Mouse (Mus musculus): ENCODE results near the gene Ptpn14.

The Ptpn14 gene

DNA sequence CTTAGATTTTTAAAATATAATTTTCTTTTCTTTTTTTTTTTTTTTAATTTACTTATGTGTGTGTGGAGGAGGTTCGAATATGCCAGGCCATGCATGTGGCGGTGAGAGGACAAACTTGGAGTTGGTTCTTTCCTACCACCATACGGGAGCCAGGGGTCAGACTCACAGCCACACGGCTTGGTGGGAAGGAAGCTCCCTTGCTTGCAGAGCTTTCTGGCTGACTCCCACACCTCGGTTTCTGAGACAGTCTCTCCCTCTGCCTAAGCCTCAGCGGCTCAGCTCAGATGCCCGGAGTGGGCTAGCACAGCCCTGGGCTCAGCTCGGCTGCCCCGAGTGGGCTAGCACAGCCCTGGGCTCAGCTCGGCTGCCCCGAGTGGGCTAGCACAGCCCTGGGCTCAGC lies 10.5 kb upstream of the Ptpn14 start:
- DNase-seq (ENCODE audit: low read depth, low spot score) = no peak

DNA sequence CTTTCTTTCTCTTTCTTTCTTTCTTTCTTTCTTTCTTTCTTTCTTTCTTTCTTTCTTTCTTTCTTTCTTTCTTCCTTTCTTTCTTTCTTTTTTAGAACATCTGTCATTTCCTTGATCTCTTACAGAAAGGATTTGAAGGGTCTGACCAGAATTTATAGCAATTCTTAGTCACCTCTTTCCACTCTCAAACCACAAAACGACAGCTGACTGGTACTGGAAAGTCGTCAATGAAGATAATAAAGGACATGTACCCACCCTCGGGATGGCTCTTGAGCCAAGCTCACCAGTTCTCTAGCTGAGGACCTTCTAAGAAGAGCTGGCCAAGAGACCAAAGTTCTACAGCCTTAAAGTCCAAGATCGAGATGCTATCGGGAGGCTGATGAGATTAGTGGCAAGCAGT lies 9.5 kb upstream of the Ptpn14 start:
- DNase-seq (ENCODE audit: low read depth, low spot score) = no peak

DNA sequence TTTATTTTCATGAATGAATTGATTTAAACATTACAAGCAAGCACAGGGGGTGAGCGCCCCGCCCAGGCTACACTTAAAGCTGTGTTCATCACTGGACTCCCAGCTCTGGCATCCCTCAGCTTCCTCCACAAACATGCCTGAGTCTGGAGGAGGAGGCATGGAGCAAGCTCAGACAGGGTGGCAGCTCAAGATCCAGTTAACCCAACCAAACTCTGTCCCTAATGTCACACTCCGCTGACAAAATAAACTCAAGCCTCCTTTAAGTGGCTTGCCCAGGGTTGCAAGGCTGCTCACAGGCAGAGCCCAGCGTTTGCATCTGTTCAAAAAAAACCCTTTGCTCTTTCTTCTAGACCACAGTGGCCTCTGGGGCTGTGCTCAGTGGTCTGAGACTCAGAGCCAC lies 1.9 kb upstream of the Ptpn14 start:
- DNase-seq (ENCODE audit: low read depth, low spot score) = no peak

DNA sequence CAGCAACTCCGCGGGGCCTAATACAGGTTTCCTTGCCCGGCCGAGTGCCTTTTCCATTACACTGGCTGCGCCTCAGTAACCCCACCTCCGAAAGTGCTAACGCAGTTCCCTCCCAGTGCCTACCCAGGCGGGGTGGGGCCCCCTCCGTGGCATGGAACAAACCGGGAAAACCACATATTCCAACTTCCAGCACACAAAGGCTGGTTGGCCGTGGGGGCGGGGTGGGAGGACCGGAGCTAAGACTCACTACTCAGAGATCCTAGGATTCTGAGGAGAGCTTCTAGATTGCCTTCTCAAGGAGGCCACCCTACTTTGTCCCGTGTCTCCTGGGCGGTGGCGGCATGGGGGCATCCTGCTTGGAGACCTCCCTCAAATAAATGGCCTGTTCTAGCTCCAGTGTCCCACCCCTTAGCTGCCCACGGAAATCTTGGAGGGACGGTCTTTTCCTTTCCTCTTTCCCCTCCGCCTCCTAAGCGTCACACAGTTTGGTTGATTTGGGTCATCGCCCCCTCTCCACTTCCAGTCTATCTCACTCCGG lies 653 bp upstream of the Ptpn14 start:
- DNase-seq (ENCODE audit: low read depth, low spot score) = no peak

DNA sequence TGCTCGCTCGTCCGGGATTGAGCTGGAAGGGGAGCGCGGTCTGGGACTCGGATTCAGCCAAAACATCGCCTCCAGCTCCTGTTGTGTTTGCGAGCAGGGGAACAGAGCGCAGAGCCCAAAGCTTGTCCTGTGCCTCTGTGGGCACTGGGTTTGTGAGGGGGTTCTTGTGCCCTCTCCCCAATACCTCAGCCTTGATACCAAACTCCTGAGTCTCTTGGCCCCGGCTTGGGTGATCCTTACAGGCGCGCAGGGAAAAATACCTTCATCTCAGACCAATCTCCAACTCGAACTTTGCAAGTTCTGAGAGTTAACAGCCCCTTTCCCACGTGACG lies 682 bp downstream of the Ptpn14 start:
- DNase-seq (ENCODE audit: low read depth, low spot score) = no peak

DNA sequence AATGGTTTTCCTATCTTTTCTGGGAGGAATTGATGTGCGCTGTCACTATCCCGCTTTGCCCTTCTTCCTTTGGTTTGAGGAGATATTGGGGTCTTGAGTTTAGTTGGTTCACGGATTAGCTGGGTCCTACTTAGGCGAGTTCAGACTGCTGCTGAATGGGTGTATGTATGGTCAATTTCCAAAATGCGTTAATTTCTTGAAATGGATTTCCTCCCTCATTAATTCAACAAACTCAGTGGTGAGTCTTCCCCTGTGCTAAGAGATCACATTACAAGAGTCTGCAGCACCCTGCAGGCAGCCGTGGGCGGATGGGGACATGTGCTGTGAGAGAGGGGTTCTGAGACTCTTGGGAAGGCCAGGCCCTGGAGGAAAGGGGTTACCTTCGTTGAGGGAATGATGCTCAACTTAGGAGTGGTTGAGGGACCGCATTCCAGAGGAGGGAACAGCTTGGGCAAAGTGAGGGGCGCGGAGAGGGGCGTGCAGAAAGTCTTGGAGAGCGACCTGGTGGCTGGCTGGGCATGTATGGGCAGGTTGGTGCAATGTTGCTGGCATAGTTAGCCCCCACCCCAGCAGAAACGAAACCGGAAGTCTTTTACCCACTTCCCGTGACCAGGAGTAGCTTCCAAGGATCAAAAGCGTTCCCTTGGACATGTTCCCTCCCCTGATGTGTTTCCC lies 1.2 kb downstream of the Ptpn14 start:
- no peak for DNase-seq (ENCODE audit: low read depth, low spot score)

DNA sequence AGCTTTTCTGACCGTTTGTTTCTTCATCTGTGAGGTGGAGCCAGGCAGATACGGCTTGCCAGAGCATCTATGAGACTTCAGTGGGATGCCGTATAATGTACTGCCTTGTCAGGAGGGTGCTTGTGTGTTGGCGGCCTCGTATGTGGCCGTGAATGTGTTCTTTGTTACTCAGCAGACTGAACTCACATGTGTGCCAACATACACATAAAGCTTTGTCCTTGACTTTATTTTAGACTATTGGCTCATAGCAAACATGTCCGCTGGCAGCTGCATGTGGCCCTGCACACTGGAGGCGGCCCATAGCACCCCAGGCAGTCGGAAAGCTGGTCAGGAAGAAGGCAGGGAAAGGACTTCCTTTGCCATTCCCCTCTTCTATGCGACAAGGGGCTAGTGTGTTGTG lies 3.6 kb downstream of the Ptpn14 start:
- DNase-seq (ENCODE audit: low read depth, low spot score) = no peak

DNA sequence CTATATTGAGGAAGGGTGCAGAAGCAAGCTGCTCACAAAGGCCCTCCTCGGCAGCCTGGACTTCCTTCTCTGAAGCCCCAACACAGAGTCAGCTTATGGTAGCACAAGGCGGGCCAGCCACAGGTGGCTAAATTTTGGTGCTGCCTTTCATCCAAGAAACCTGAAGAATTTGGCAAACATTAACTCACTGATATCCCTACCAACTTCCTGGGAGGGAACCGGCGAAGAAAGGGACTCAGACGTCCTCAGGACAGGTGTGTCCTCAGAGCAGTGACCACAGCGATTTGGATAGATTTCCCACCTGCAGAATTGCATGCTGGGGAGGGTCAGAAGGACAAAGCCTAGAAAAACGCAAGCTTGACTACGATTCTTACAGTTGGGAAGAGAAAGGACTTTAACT lies 4.1 kb downstream of the Ptpn14 start:
- no peak for DNase-seq (ENCODE audit: low read depth, low spot score)

DNA sequence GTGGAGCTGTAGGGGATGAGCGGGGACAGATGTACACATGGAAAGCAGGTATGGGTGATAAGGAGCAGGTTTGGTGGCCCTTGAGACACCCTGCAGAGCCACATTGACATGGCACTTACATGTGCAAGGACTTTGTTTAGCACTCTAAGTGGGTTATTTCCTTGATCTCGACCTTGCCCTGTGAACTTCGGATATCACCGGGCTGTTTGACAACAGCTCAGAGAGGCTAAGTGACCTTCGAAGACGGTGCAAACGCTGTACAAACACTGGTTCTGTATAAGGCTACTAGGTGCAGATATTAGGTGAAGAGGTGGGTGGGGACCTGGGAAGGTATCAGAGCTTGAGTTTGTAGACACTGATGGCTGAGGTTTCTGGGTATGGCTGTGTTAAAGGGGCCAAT lies 12.0 kb downstream of the Ptpn14 start:
- no peak for DNase-seq (ENCODE audit: low read depth, low spot score)

DNA sequence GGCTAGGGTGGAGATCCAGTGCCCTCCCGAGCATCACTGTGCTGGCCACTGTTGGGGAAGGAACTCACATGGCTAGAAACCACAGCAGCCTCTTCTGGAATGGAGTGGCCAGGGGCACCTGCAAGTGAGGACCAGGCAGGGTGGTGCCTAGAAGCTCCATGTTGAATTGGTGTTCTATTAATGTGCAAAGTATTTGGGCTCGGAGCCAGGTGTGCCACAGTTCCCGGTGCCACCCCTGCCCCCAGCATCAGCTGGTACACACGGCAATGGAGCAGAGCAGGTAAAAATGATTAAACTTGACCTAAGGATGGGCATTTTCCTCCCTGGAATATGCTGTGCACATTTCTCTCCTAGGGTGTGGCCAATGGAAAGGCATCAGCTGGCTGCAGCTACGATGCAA lies 14.0 kb downstream of the Ptpn14 start:
- DNase-seq (ENCODE audit: low read depth, low spot score) = no peak

DNA sequence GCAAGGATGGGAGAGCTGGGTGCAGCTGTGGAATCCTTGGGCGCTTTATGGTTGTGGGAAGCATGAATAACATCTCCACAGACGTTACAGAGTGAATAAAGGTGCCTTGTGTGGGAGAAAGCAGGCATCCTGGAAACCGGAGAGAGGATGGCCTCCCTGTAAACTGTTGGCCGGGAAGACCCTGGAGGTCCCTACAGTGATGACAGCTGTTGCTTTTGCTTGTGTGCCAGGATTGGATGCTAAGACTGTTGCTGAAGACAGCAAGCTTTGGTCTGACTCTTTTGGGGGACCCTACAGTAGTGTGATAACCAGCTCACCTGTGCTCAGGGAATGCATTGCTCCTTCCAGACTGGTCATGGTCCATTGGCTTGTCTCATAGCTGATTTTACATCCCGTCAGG lies 15.1 kb downstream of the Ptpn14 start:
- DNase-seq (ENCODE audit: low read depth, low spot score) = no peak

DNA sequence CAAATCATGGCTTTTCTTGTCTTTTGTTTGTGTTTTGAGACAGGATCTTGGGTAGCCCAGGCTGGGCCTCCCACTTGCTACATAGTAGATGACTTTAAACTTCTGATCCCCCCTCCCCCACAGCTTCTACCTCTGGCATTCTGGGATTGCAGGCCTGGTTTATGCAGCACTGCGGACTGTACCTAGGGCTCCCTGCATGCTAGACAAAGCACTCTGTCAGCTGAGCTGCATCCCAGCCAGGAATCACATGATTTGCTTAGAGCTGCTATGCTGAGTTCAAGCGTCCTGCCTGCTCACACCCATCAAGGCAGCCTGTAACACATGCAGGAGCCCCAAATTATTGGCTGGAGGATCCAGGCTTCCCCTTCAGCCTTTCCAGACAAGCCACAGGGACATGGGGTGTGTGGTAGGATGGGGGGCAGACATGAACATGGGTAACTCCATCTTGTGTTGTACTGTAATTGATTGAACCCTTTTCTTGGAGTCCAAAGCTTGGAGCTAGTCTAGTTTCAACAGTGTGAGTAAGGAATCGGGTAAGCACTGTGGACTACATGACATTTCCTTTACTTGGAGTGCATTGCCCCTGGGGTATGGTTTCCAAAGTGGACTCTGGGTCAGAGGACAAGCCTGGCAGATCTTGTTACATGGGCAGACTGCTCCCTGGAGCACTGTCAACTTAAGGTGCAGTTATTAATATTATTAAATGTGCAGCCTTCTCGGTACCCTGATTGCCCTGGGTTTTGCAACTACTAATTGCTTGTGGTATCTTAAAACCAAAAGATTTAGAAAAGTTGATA lies 17.0 kb downstream of the Ptpn14 start:
- no peak for DNase-seq (ENCODE audit: low read depth, low spot score)

DNA sequence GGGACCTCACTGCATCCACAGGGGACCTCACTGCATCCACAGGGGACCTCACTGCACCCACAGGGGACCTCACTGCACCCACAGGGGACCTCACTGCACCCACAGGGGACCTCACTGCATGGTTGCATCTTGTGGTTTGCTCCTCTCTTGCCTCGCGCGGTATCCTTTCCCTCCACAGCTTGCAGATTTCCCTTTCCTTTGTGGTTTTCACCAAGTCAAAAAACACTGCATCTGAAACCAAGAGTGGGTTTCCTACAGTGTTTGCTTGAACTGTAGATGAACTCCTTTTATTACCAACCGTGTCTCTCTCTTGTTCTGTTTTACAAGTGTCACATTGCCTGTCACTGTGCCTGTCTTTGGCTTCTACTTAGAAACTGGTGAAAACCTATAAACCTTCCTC lies 18.5 kb downstream of the Ptpn14 start:
- DNase-seq (ENCODE audit: low read depth, low spot score) = no peak

DNA sequence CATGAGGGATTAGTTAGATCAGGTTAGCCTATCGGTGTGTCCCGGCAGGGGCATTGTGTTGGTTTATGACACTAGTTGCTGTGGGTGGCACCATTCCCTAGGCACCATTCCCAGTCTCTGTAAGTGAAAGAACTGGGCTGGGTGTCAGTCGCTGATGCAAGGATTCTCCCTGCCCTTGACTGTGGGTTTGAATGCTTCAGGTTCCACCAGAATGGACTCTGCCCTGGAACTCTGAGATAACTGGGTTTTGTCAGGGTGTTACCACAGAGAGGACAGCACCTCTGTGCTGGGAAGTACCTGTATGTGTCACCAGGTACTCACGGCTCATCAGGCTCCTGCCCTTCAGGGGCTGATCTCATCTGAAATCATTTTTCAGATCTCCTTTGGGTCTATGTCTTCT lies 21.7 kb downstream of the Ptpn14 start:
- DNase-seq (ENCODE audit: low read depth, low spot score) = no peak

DNA sequence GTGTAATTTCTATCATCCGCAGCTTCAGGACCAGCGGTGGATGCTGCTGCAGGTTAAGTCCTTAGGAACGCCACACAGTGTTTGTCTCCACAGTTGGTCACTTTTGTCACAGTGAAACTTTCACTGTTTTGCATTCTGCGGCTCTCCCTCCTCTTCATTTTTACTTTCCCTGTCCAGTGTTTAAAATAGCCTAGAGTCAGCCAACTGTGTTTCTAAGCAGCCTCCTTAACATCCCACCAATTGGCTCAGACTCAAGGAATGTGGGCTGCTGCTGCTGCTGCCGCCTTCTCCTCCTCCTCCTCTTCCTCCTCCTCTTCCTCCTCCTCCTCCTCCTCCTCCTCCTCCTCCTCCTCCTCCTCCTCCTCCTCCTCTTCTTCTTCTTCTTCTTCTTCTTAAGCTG lies 22.2 kb downstream of the Ptpn14 start:
- no peak for DNase-seq (ENCODE audit: low read depth, low spot score)

DNA sequence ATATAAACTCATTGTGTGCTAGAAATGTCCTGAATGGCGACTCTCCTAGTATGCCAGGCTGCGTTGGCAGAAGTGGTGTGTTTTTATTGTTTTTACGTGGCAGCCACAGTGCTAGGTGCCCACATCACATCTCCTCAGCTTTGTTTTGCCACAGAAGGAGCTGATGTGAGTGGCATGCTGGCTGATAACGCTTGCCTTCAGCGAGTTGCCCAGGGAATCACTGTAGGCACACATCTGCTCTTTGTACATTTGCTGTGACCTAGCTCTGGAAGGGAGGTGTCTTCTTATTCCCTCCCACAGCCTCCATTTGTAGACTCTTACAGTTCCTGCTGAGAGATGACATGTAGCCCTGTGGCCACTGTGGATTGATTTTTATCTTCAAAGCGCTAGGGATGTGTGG lies 24.2 kb downstream of the Ptpn14 start:
- DNase-seq (ENCODE audit: low read depth, low spot score) = no peak

DNA sequence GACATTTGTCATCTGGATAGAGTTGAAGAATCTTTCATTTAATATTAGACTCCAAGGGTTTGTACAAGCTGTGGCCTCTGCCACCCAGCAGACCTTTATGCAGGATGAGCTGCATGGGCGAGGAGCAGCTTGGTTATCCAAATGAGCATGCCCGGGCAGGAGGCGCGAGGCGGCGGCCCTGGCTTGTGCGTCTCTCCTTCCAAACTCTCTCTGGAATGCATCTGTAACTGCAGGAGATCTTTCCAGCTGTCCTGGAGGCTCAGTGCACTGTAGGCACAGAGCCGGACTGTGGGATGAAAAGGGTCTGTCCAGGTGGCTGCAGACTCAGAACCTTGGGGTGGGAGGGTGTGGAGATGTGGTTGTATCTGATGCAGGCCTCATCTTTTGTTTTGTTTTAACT lies 27.0 kb downstream of the Ptpn14 start:
- peak; percentile 19 for DNase-seq (ENCODE audit: low read depth, low spot score)

DNA sequence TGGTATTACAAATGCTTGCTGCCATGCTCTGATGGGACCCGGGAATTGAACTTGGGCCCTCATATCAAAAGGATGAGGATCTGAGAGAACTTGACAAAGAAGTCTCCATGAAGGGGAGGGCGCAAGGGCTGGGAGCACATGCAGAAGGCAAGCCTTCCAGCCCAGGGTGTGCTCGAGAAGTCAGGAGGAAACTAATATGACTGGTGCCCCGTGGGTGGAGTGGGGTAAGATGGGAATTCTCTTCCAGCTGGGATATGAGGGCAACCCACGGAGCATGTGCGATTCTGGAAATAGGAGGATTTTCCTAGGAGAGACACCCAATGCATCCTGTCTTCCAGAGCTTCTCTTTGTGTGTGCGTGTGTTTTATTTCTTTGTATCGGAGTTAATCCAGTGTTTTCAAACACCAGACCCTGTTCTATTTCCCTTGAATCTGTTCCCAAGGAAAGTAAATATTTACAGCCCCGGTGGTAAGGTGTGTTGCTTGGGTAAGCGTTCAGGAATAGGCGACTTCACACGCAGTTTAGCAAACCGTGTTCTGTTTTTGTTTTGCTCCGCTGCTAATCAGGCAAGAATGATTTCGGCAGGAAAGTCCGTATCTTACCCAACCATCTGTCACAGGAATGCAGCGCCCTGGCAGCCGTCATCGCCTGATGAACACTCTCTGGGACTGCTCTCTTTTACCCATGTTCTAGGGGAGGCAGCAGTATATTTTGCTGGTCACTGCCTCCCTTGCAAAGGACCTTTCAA lies 28.4 kb downstream of the Ptpn14 start:
- DNase-seq (ENCODE audit: low read depth, low spot score) = peak; percentile 88

DNA sequence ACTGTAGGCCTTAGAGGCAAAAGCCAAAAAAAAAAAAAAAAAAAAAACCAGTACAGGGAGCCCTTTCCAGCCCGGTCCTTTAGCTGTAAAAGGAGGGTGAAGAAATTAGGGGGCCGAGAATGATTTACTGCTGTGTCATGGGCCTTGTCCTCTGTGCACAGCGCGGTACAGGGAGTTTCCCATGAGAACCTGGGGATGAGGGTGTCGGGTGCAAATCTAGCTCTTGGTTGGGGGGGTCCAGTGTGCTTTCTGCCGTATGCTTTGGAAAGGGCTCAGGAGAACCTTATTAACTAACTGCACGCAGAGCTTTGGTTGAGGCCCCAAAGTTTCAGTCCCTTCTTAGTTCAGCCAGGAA lies 29.0 kb downstream of the Ptpn14 start:
- DNase-seq (ENCODE audit: low read depth, low spot score) = no peak

DNA sequence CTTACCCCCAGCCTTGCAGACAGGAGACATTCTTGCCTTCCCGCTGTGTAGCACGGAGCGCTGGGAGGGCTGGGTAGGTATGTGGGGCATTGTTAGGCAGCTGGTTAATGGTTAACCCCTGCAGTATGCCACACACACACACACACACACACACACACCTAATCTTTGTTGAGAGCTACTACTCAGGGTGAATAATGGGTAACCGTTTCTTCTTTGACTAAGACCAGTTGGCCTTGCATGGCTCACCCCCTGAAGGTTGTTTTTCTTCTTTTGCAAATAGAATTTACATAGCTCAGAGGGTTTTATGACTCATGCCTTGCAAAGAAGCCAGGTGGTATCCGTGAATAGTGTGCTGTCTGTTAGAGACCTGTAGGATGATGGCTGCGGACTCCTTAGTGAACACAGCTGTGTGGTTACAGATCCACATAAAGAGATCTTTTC lies 33.5 kb downstream of the Ptpn14 start:
- no peak for DNase-seq (ENCODE audit: low read depth, low spot score)

DNA sequence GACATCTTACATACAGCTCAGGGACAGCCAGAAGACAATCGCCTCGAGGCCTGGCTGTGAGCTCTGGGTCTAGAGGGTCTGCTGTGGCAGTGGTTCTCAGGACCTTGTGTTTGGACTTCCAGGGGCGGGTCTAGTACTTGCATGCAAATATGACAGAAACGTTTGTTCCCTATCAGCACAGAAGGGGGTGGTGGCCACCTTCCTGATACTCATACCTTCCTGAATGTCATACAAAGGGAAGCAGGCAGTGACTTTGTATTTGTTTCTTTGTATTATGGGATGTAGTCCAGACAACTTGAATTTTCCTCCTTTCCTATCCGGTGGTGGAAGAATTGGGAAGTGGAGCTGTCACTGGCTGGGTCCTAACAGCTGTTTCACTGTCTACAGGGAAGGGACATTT lies 36.2 kb downstream of the Ptpn14 start:
- no peak for DNase-seq (ENCODE audit: low read depth, low spot score)

DNA sequence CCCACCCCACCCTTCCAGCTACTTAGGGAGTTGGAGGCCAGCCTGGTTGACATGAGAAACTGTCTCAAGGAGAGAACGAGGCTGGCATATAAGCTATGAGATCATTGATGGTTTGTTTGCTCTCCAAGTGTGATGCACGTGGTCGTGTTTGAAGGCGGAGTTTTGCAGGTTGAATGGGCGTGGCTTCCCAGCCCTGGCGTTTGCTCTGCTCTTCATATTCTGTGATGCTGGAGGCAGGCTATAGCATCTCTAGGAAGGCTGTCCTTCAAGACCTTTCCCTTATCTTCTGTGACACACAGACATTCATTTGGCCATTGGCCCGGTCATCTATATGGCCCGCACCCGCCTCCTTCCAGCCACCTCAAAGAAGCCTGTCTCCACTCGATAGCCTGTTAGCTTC lies 39.1 kb downstream of the Ptpn14 start:
- DNase-seq (ENCODE audit: low read depth, low spot score) = no peak

DNA sequence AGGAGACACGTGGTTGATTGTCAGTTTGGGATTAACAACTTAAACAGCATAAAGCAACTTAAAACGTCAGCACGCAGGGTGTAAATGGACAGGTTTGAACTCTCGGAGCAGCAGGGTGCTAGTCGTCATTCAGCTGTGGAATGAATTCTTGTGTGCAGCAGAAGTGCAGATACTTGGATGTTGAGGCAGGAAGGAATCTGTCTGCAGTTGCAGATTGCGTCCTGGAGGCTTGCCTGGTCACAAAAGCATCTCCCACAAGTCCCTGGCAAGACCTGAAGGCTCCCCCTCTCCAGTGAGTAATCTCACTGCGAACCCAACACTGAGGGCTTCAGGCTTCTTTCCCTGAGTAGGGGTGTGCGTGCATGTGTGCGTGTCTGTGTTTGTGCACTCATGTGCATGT lies 39.8 kb downstream of the Ptpn14 start:
- DNase-seq (ENCODE audit: low read depth, low spot score) = no peak
